ENCODE assay signal across 9 mouse cellular contexts in genomic region chr5:119613413-119613812, GRCm38 (mm10). TPM values are rescaled to one million over a fixed set of nuclear protein-coding genes. Genes with fewer than 3 reads are reported as not detected.
DNase-seq lines count a peak whose midpoint lies in the region; ATAC-seq lines count a peak whose summit lies in the region.
"Had no signal": no experiment of that assay in that cellular context is flagged by ENCODE, and none has a peak within 500 bp of the region (broad histone marks: within the 10 kb centered on the region; RNA-seq: fewer than 3 reads in every experiment).

No protein-coding gene starts in this region.

- H3K4me2 ChIP-seq in lung, embryonic 16.5 days (ENCODE audit: low read depth, low read length) = no peak overlapping the region
- H3K4me2 ChIP-seq in embryonic facial prominence, embryonic 12.5 days (replicated peaks) = no peak overlapping the region
- no peak overlapping the region for H3K4me2 ChIP-seq in midbrain, embryonic 11.5 days

- no peak overlapping the region for H3K9ac ChIP-seq in lung, embryonic 16.5 days (ENCODE audit: low read length)
- no peak overlapping the region for H3K9ac ChIP-seq in embryonic facial prominence, embryonic 12.5 days
- H3K9ac ChIP-seq in midbrain, embryonic 11.5 days (ENCODE audit: low read length) = no peak overlapping the region
- H3K9ac ChIP-seq: liver, embryonic 14.5 days had no signal

- H3K36me3 ChIP-seq in lung, embryonic 16.5 days (ENCODE audit: control insufficient read depth, insufficient read depth, low read length) = no peaks in the 10 kb centered on the region
- no peaks in the 10 kb centered on the region for H3K36me3 ChIP-seq in embryonic facial prominence, embryonic 12.5 days
- H3K36me3 ChIP-seq in midbrain, embryonic 11.5 days (ENCODE audit: control insufficient read depth, insufficient read depth, low read length) = no peaks in the 10 kb centered on the region

- H3K4me1 ChIP-seq in lung, embryonic 16.5 days (replicated peaks; ENCODE audit: control insufficient read depth, insufficient read depth, low read length) = peaks cover 10% of the 10 kb centered on the region
- peaks cover 42% of the 10 kb centered on the region for H3K4me1 ChIP-seq in embryonic facial prominence, embryonic 12.5 days
- no peaks in the 10 kb centered on the region for H3K4me1 ChIP-seq in midbrain, embryonic 11.5 days (ENCODE audit: control insufficient read depth, insufficient read depth, low read length)

- H3K9me3 ChIP-seq in lung, embryonic 16.5 days (ENCODE audit: control insufficient read depth, low read length) = no peaks in the 10 kb centered on the region
- no peaks in the 10 kb centered on the region for H3K9me3 ChIP-seq in embryonic facial prominence, embryonic 12.5 days
- no peaks in the 10 kb centered on the region for H3K9me3 ChIP-seq in midbrain, embryonic 11.5 days (ENCODE audit: control insufficient read depth, low read length)

- no peak overlapping the region for H3K4me3 ChIP-seq in lung, embryonic 16.5 days (ENCODE audit: low read length)
- no peak overlapping the region for H3K4me3 ChIP-seq in embryonic facial prominence, embryonic 12.5 days
- H3K4me3 ChIP-seq in midbrain, embryonic 11.5 days (ENCODE audit: low read depth, low read length) = no peak overlapping the region

- ATAC-seq in lung, embryonic 16.5 days (ENCODE audit: low read depth) = peak; percentile 88
- ATAC-seq in embryonic facial prominence, embryonic 12.5 days (ENCODE audit: insufficient number of reproducible peaks, insufficient read depth, low FRiP score, low TSS enrichment) = no peak
- ATAC-seq in midbrain, embryonic 11.5 days (ENCODE audit: low FRiP score) = peak; percentile 50; the same call in 1 of the 2 replicates
- no peak for ATAC-seq in activated CD4-positive, CD25-positive, alpha-beta regulatory T cell, adult 4 months
- no peak for ATAC-seq in erythroblast, adult 5-6 weeks (replicated peaks; ENCODE audit: low FRiP score, poor library complexity, severe bottlenecking)

- H3K27me3 ChIP-seq in lung, embryonic 16.5 days (ENCODE audit: control insufficient read depth, insufficient read depth, low read depth, low read length) = no peaks in the 10 kb centered on the region
- H3K27me3 ChIP-seq in embryonic facial prominence, embryonic 12.5 days = 0 out of 2 replicates have a peak, but pooled peaks cover 3% of the 10 kb centered on the region
- peaks cover 6% of the 10 kb centered on the region for H3K27me3 ChIP-seq in midbrain, embryonic 11.5 days (ENCODE audit: control insufficient read depth, insufficient read depth, low read length)

- peak; percentile 63 for DNase-seq in adrenal gland, adult 2 months
- DNase-seq in adrenal gland, adult 18-20 months (ENCODE audit: low spot score in 2 of 2) = no peak
- no peak for DNase-seq in lung, adult 18-20 months
- peak; percentile 83 for DNase-seq in midbrain, embryonic 11.5 days (ENCODE audit: low spot score, missing footprints)

- peak overlapping the region; percentile 50 for H3K27ac ChIP-seq in lung, embryonic 16.5 days (ENCODE audit: low read length)
- 0 out of 2 replicates have a peak overlapping the region, but pooled peaks have one; percentile 25 for H3K27ac ChIP-seq in embryonic facial prominence, embryonic 12.5 days
- H3K27ac ChIP-seq in midbrain, embryonic 11.5 days (ENCODE audit: low read depth, low read length) = no peak overlapping the region
- H3K27ac ChIP-seq: liver, embryonic 14.5 days had no signal

- 10% methylated on average over 6 of the region's 6 CpGs for WGBS in lung, embryonic 16.5 days
- WGBS in embryonic facial prominence, embryonic 12.5 days = 7% methylated on average over 6 of the region's 6 CpGs
- 4% methylated on average over 6 of the region's 6 CpGs for WGBS in midbrain, embryonic 11.5 days

RNA-seq across cellular contexts. Expression of gene Tbx3, which starts 57.1 kb away (rescaled TPM):
- total RNA-seq in adrenal gland, adult 2 months (2021) = 100 to 1,000 TPM; 285 to 315 TPM
- 854 and 965 TPM in 2 replicates for polyA plus RNA-seq in adrenal gland, adult 2 months (2012; rRNA removed)
- total RNA-seq in adrenal gland, adult 18-20 months (2021) = 100 to 1,000 TPM; 298 to 307 TPM
- polyA plus RNA-seq in lung, embryonic 16.5 days (2015; fragmentation: Nextera tagmentation; extraction: Ambion mirVana) = 53.4 and 65.3 TPM in 2 replicates
- 59.5 and 65.3 TPM in 2 replicates for polyA plus RNA-seq in embryonic facial prominence, embryonic 12.5 days (2016; fragmentation: Nextera tagmentation; extraction: Ambion mirVana)
- 1.3 and 1.4 TPM in 2 replicates for polyA plus RNA-seq in midbrain, embryonic 11.5 days (2014; fragmentation: Nextera tagmentation; extraction: Ambion mirVana)
- not detected for polyA plus RNA-seq in activated CD4-positive, CD25-positive, alpha-beta regulatory T cell, adult 4 months (2017; shearing (Covaris generic))
- not detected in 2 replicates for total RNA-seq in erythroblast, adult 5-6 weeks (2015; ENCODE audit: low replicate concordance)
- not detected in 2 replicates for total RNA-seq in erythroblast, adult 5-6 weeks (2017; ENCODE audit: low replicate concordance)

Comparison
In these comparisons a context has a peak if more than half of its experiments do, and no peak if none do; other contexts are left out.
1. DNase-seq: peak in adrenal gland, adult 2 months (single experiment) and midbrain, embryonic 11.5 days (single experiment); none in adrenal gland, adult 18-20 months (0 of 2) and lung, adult 18-20 months (0 of 2).
2. ATAC-seq: peak in lung, embryonic 16.5 days (single experiment) and midbrain, embryonic 11.5 days (single experiment); none in embryonic facial prominence, embryonic 12.5 days (single experiment), activated CD4-positive, CD25-positive, alpha-beta regulatory T cell, adult 4 months (single experiment) and erythroblast, adult 5-6 weeks (single experiment).
3. RNA of gene Tbx3, which starts 57.1 kb away (polyA plus RNA-seq): 854 to 965 TPM in adrenal gland, adult 2 months, 53.4 to 65.3 TPM in lung, embryonic 16.5 days and 59.5 to 65.3 TPM in embryonic facial prominence, embryonic 12.5 days; 1.3 to 1.4 TPM in midbrain, embryonic 11.5 days and not detected in activated CD4-positive, CD25-positive, alpha-beta regulatory T cell, adult 4 months; every median in the first group is over 10 times any median in the second.